21 mouse cellular contexts compared by ENCODE assay signal in the genomic region with DNA sequence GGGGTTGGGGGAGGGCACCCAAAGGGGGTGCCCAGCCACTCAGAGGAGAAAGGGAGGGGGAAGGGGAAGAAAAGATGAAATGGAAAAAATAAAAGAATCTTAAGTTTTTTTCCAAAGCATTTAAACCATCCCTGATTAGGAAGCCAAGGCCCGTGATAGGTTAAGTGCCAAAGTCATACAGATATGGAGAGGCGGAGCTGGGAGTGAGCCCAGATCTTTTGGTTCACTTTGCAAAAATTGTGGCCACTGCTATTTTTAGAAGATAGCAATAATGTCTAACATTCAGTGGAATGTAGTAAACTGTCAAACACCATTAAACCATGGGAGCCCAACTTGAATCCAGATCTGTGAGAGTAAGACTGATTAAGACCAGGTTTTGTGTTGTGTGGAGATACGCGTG.
DNase-seq lines count a peak whose midpoint lies in the region; ATAC-seq and TF ChIP-seq lines count a peak whose summit lies in the region.
"Had no signal": no experiment of that assay in that cellular context is flagged by ENCODE, and none has a peak within 500 bp of the region (broad histone marks: within the 10 kb centered on the region; RNA-seq: fewer than 3 reads in every experiment).

No protein-coding gene starts in this region.

- H3K9me3 ChIP-seq in limb, embryonic 15.5 days = no peaks in the 10 kb centered on the region
- H3K9me3 ChIP-seq: hindbrain, embryonic 13.5 days; intestine, embryonic 15.5 days; kidney, embryonic 15.5 days; limb, embryonic 12.5 days; midbrain, embryonic 10.5 days; neural tube, embryonic 12.5 days had no signal

- 72% methylated on average over 4 of the region's 4 CpGs for WGBS in limb, embryonic 15.5 days
- WGBS in olfactory bulb, adult 2 months = 93% methylated on average over 4 of the region's 4 CpGs

- no peak for TF ChIP-seq CTCF in olfactory bulb, adult 2 months (IDR thresholded peaks at IDR 0.05; ENCODE audit: insufficient read depth, low read depth, low read length)

- no peaks in the 10 kb centered on the region for H3K36me3 ChIP-seq in limb, embryonic 15.5 days
- H3K36me3 ChIP-seq: hindbrain, embryonic 13.5 days; intestine, embryonic 15.5 days; kidney, embryonic 15.5 days; limb, embryonic 12.5 days; midbrain, embryonic 10.5 days; neural tube, embryonic 12.5 days had no signal

- H3K4me1 ChIP-seq in limb, embryonic 15.5 days = no peaks in the 10 kb centered on the region
- 0 out of 2 replicates have a peak, but pooled peaks cover 2% of the 10 kb centered on the region for H3K4me1 ChIP-seq in olfactory bulb, adult 2 months (ENCODE audit: control insufficient read depth, insufficient read depth, low read length)
- H3K4me1 ChIP-seq: hindbrain, embryonic 13.5 days; intestine, embryonic 15.5 days; limb, embryonic 12.5 days; midbrain, embryonic 10.5 days; neural tube, embryonic 12.5 days had no signal

- H3K9ac ChIP-seq in limb, embryonic 15.5 days = no peak overlapping the region
- H3K9ac ChIP-seq: hindbrain, embryonic 13.5 days; intestine, embryonic 15.5 days; kidney, embryonic 15.5 days; limb, embryonic 12.5 days; neural tube, embryonic 12.5 days had no signal

- no peak for TF ChIP-seq POLR2A in olfactory bulb, adult 2 months (IDR thresholded peaks at IDR 0.05; ENCODE audit: insufficient read depth, low read depth, low read length)

- H3K4me3 ChIP-seq in limb, embryonic 15.5 days = no peak overlapping the region
- no peak overlapping the region for H3K4me3 ChIP-seq in olfactory bulb, adult 2 months (ENCODE audit: insufficient read depth, low read depth, low read length)
- H3K4me3 ChIP-seq: heart, adult 2 months; hindbrain, embryonic 13.5 days; intestine, embryonic 15.5 days; kidney, embryonic 15.5 days; limb, embryonic 12.5 days; midbrain, embryonic 10.5 days; neural tube, embryonic 12.5 days had no signal

- peak; percentile 83 for DNase-seq in heart, adult 11 months
- no peak for DNase-seq in heart, adult 18-20 months
- peak; percentile 67 for DNase-seq in ovary, adult 18-20 months (ENCODE audit: low spot score)
- no peak for DNase-seq in ovary, postnatal 36 days (ENCODE audit: low spot score)
- no peak for DNase-seq in urinary bladder, adult 2 months (ENCODE audit: low spot score)
- no peak for DNase-seq in layer of hippocampus, postnatal 14 days (ENCODE audit: low spot score in 2 of 2)
- DNase-seq: adrenal gland, postnatal 25 days; cerebellum, adult 9-11 months; heart, adult 2 months; heart, postnatal 14 days; lung, postnatal 10 days; right cerebral cortex, postnatal 4 days; thymus, postnatal 4 days had no signal

- peak overlapping the region; percentile 48; the same call in 1 of the 2 replicates for H3K27ac ChIP-seq in limb, embryonic 15.5 days
- peak overlapping the region; percentile 44; the same call in 1 of the 2 replicates for H3K27ac ChIP-seq in olfactory bulb, adult 2 months (ENCODE audit: insufficient read depth, low read depth, low read length)
- H3K27ac ChIP-seq: heart, adult 2 months; hindbrain, embryonic 13.5 days; intestine, embryonic 15.5 days; kidney, embryonic 15.5 days; limb, embryonic 12.5 days; midbrain, embryonic 10.5 days; neural tube, embryonic 12.5 days had no signal

- no peak overlapping the region for H3K4me2 ChIP-seq in limb, embryonic 15.5 days
- H3K4me2 ChIP-seq: hindbrain, embryonic 13.5 days; intestine, embryonic 15.5 days; kidney, embryonic 15.5 days; limb, embryonic 12.5 days; neural tube, embryonic 12.5 days had no signal

- no peaks in the 10 kb centered on the region for H3K27me3 ChIP-seq in limb, embryonic 15.5 days
- H3K27me3 ChIP-seq: hindbrain, embryonic 13.5 days; intestine, embryonic 15.5 days; kidney, embryonic 15.5 days; limb, embryonic 12.5 days; neural tube, embryonic 12.5 days had no signal

- no peak for ATAC-seq in limb, embryonic 15.5 days (ENCODE audit: insufficient number of reproducible peaks, low FRiP score, low TSS enrichment, low read depth)
- ATAC-seq: intestine, embryonic 15.5 days had no signal

Comparison
In these comparisons a context has a peak if more than half of its experiments do, and no peak if none do; other contexts are left out.
1. DNase-seq: peak in heart, adult 11 months (single experiment) and ovary, adult 18-20 months (single experiment); none in heart, adult 18-20 months (0 of 2), ovary, postnatal 36 days (single experiment), urinary bladder, adult 2 months (single experiment) and layer of hippocampus, postnatal 14 days (0 of 2).